Mouse (Mus musculus): ENCODE data around the gene Tspoap1.

GRCm38 (mm10) chr11:87737175-87737740 is 23.1 kb upstream of the Tspoap1 start, which contains the start of gene Supt4a:
- peak; percentile 93 for TF ChIP-seq POLR2A (IDR thresholded peaks at IDR 0.05; ENCODE audit: control insufficient read depth, low read depth, low read length)
- TF ChIP-seq CTCF (IDR thresholded peaks at IDR 0.05; ENCODE audit: control insufficient read depth, insufficient read depth, insufficient replicate concordance, low read depth, low read length) = no peak
